Mouse (Mus musculus) intestine, embryonic 14.5 days (tissue): Measurements from ENCODE around the gene Smc5. TPM values are rescaled to one million over a fixed set of nuclear protein-coding genes. Genes with fewer than 3 reads are reported as not detected.

Experiments used
- ATAC-seq: fragments of 200-750 bp; cut with Nextera tagmentation; replicated peaks from 2 replicates; pipeline ENCODE4 v1.8.0; 2017; ENCODE audit warnings: low read depth, moderate number of reproducible peaks, moderate TSS enrichment, moderate library complexity; ENCODE audit not compliant: low FRiP score, low TSS enrichment
- DNase-seq: peaks from one replicate; pipeline ENCODE4 v3.0.0-alpha.2; 2018; ENCODE audit warnings: low spot score
- H3K27ac ChIP-seq: fragments of 300-500 bp; sonication (generic); 2 replicates; pipeline ENCODE4 v1.5.1; 2014; ENCODE audit warnings: low read depth, mild to moderate bottlenecking, control low read depth
- H3K27me3 ChIP-seq: fragments of 300-500 bp; sonication (generic); replicated peaks from 2 replicates; pipeline ENCODE4 v1.6.1; 2014; ENCODE audit warnings: low read length, control low read depth; ENCODE audit not compliant: control insufficient read depth, insufficient read depth
- H3K36me3 ChIP-seq: fragments of 300-500 bp; sonication (generic); 2 replicates; pipeline ENCODE4 v1.6.1; 2014; ENCODE audit warnings: low read length, control low read depth; ENCODE audit not compliant: control insufficient read depth, insufficient read depth
- H3K4me1 ChIP-seq: fragments of 300-500 bp; sonication (generic); replicated peaks from 2 replicates; pipeline ENCODE4 v1.6.1; 2014; ENCODE audit warnings: low read length, control low read depth, mixed read lengths; ENCODE audit not compliant: control insufficient read depth, insufficient read depth
- H3K4me2 ChIP-seq: fragments of 300-500 bp; sonication (generic); 2 replicates; pipeline ENCODE4 v1.6.1; 2014; ENCODE audit warnings: low read length
- H3K4me3 ChIP-seq: fragments of 300-500 bp; sonication (generic); 2 replicates; pipeline ENCODE4 v1.5.1; 2014; ENCODE audit warnings: low read depth, low read length, control low read depth, mixed read lengths
- H3K9ac ChIP-seq: fragments of 300-500 bp; sonication (generic); 2 replicates; pipeline ENCODE4 v1.6.1; 2014; ENCODE audit warnings: mild to moderate bottlenecking, low read length
- H3K9me3 ChIP-seq: fragments of 300-500 bp; sonication (generic); 2 replicates; pipeline ENCODE4 v1.6.1; 2016; ENCODE audit warnings: low read length, control low read depth; ENCODE audit not compliant: control insufficient read depth
- WGBS: fragments of 180-500 bp; shearing (Covaris S2); extraction: QIAGEN DNeasy Blood & Tissue Kit; methylation state at CpG from one replicate; pipeline ENCODE4 v1.1.7; 2014; 5-methylcytosine and 5-hydroxymethylcytosine counted together
- polyA plus RNA-seq: library from polyadenylated mRNA; unstranded; fragments of >200 nt; fragmentation: Nextera tagmentation; extraction: Ambion mirVana; gene quantifications from 2 replicates; pipeline ENCODE4 v1.2.1, GENCODE M21; 2014

Smc5 gene
- polyA plus RNA-seq, 1 experiment from 2014 or later, result 32.2 TPM

DNA sequence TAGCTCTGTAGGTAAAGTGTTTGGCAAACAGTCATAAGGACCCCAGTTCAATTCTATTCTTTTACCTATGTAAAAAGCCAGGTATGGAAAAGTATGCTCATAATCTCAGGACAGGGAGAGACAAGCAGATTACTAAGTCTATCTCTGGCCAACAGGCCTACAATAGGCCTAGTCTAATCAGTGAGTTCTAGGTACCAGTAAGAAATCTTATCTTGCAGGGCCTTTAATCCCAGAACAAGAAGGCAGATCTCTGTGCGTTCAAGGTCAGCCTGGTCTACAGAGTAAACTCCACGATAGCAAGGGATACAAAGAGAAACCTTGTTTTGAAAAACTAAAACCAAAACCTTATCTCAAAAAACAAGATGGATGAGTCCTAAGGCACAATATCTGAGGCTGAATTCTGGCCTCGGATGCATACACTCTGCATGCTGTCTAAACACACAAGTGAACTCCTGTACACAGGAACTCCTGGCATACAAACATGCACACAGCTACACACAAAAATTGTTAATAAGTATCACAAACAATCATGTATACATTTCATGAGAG, 70.1 kb downstream of the Smc5 start:
- Histone ChIP-seq H3K9ac (no peak overlapping the region), H3K4me2 (no peak overlapping the region), H3K4me1 (no peaks in the 10 kb centered on the region), H3K9me3 (0 out of 2 replicates have a peak, but pooled peaks cover 8% of the 10 kb centered on the region), H3K27ac (no peak overlapping the region), H3K4me3 (no peak overlapping the region), H3K27me3 (no peaks in the 10 kb centered on the region), H3K36me3 (peaks cover 40% of the 10 kb centered on the region)
- 89% methylated on average over 3 of the region's 3 CpGs for WGBS
- ATAC-seq, result no peak
- DNase-seq, result no peak

DNA sequence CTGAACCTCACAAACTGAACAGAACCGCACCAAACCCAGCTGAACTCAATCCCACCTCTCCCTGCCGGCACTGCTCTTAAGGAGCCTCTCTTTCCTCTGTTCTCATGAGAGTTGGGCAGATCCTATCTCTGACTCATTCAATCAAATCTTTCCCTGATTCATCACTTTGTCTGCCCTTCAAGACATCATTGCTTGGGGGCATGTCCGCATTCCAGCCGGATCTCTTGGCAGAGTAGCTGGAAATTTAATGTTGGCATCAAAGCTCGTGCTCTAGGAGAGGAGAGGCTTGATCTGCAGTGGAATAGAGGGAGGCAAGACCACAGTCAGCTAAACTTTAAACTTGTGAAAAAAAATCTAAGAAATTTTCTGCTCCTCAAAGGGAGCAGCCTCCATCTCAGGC, 71.6 kb downstream of the Smc5 start:
- Histone ChIP-seq H3K9me3 (0 out of 2 replicates have a peak, but pooled peaks cover 8% of the 10 kb centered on the region), H3K36me3 (peaks cover 36% of the 10 kb centered on the region), H3K4me2 (no peak overlapping the region), H3K27ac (no peak overlapping the region), H3K9ac (no peak overlapping the region), H3K4me1 (no peaks in the 10 kb centered on the region), H3K4me3 (no peak overlapping the region), H3K27me3 (no peaks in the 10 kb centered on the region)
- ATAC-seq, result no peak
- DNase-seq, result no peak
- WGBS, result 97% methylated on average over 5 of the region's 5 CpGs

DNA sequence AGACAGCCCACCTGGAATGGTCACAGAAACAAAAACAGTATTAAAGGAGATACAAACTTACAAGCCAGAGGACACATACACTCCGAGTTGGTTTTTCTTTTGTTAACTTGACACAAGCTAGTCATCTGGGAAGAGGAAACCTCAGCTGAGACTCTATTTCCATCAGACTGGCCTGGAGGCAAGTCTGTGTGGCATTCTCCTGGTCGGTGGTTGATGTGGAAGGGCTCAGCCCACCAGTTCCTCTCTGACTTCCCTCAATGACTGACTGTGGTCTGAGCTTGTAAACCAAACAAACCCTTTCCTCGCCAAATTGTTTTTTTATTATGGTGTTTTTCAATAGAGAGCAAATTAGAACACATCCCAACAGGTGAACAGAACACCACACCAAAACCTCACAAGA, 80.6 kb downstream of the Smc5 start:
- Histone ChIP-seq H3K4me2 (no peak overlapping the region), H3K4me1 (no peaks in the 10 kb centered on the region), H3K27me3 (no peaks in the 10 kb centered on the region), H3K27ac (no peak overlapping the region), H3K9ac (no peak overlapping the region), H3K36me3 (peaks cover under 1% of the 10 kb centered on the region; the same call in 1 of the 2 replicates), H3K4me3 (no peak overlapping the region), H3K9me3 (no peaks in the 10 kb centered on the region)
- ATAC-seq (no peak), DNase-seq (no peak)
- 67% methylated on average over 3 of the region's 3 CpGs for WGBS

DNA sequence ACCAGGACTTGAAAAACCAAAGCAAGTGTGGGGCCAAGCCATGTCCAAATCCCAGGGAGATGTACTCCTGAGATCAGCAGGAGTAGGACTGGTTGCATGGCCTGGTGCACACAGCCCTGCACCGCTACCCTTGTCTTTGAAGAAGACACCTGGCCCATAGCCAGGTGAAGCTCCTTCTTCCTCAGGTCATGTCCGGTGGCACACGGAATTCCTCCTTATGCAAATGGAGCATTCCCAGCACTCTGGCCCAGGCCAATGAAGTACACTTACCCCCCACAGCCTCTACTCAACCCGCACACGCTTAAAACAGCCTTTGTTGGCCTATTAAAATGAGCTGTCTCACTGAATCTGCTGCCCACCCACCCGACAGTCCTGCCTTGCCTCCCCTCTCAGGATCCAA, 82.2 kb downstream of the Smc5 start:
- H3K9me3 ChIP-seq, result no peaks in the 10 kb centered on the region
- WGBS, result 93% methylated on average over 6 of the region's 6 CpGs
- no peaks in the 10 kb centered on the region for H3K27me3 ChIP-seq
- no peaks in the 10 kb centered on the region for H3K36me3 ChIP-seq
- H3K4me1 ChIP-seq, result no peaks in the 10 kb centered on the region
- H3K9ac ChIP-seq, result no peak overlapping the region
- no peak overlapping the region for H3K4me3 ChIP-seq
- H3K27ac ChIP-seq, result no peak overlapping the region
- ATAC-seq, result no peak
- H3K4me2 ChIP-seq, result no peak overlapping the region
- no peak for DNase-seq

DNA sequence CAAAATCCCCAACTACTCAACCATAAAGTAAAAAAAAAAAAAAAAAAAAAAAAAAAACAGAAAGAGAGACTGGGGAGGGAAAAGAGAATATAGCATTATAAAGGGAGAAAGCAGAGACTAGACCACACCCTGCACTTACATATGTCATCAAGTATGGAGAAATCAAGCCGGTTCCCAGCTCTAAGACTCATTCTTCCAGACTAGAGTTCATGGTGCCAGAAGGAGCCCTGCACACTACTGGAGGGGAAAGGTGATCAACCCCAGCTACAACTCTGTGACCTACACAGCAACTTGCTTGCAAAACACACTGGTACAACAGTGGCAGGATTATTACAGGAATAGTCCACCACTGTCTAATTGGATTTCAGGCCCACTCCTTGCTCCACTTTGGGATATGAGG, 84.0 kb downstream of the Smc5 start:
- Histone ChIP-seq H3K36me3 (peaks cover 5% of the 10 kb centered on the region; the same call in 1 of the 2 replicates), H3K27me3 (no peaks in the 10 kb centered on the region), H3K4me2 (no peak overlapping the region), H3K9me3 (no peaks in the 10 kb centered on the region), H3K9ac (no peak overlapping the region), H3K4me1 (no peaks in the 10 kb centered on the region), H3K27ac (no peak overlapping the region), H3K4me3 (no peak overlapping the region)
- WGBS, result 100% methylated on average over 1 of the region's 1 CpGs
- no peak for ATAC-seq
- no peak for DNase-seq

DNA sequence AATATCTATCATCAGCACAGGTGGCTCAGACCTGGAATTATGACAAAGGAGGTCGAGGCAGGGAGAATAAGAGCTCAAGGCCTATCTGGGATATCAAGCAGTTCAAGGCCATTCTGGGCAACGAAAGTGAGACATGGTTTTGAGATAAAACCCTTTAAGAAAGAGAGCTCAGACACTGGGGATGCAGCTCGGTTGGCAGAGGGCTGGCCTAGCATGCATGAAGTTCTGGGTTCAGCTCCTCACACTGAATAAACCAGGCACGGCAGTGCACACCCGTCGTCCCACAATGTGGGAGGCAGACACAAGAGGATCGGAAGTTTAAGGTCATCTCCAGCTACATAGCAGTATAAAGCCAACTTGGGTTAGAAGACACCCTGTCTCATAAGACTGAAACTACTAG, 84.7 kb downstream of the Smc5 start:
- 90% methylated on average over 7 of the region's 7 CpGs for WGBS
- ATAC-seq, result no peak

DNA sequence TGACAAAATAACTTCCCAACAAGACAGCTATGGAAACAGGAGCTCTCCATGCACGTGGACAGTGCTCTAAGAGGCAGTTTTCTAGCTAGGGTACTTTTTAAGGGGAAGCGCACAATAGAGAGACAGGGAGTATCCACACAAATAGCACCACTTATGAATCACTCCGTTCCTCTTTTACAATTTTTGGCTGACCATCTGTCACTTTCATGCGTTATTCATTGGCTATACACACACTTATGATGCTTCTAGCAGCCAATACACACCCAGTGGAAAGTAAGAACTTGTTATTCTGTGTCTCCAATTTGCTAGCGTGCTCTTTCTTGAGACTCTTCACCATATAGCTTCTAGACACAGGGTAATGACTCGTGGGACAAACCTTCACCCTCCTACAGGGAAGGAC, 86.0 kb downstream of the Smc5 start:
- Histone ChIP-seq H3K4me3 (no peak overlapping the region), H3K4me1 (no peaks in the 10 kb centered on the region), H3K4me2 (no peak overlapping the region), H3K27me3 (no peaks in the 10 kb centered on the region), H3K27ac (no peak overlapping the region), H3K36me3 (peaks cover 5% of the 10 kb centered on the region; the same call in 1 of the 2 replicates), H3K9ac (no peak overlapping the region), H3K9me3 (no peaks in the 10 kb centered on the region)
- ATAC-seq, result no peak
- WGBS, result 88% methylated on average over 6 of the region's 6 CpGs
- no peak for DNase-seq

More for the DNA sequence above, 84.7 kb downstream of the Smc5 start:
- H3K27ac ChIP-seq, result no peak overlapping the region
- no peaks in the 10 kb centered on the region for H3K4me1 ChIP-seq
- H3K36me3 ChIP-seq, result peaks cover 5% of the 10 kb centered on the region; the same call in 1 of the 2 replicates
- H3K9ac ChIP-seq, result no peak overlapping the region
- no peak overlapping the region for H3K4me2 ChIP-seq
- no peaks in the 10 kb centered on the region for H3K9me3 ChIP-seq
- no peaks in the 10 kb centered on the region for H3K27me3 ChIP-seq
- no peak overlapping the region for H3K4me3 ChIP-seq
- DNase-seq, result no peak

DNA sequence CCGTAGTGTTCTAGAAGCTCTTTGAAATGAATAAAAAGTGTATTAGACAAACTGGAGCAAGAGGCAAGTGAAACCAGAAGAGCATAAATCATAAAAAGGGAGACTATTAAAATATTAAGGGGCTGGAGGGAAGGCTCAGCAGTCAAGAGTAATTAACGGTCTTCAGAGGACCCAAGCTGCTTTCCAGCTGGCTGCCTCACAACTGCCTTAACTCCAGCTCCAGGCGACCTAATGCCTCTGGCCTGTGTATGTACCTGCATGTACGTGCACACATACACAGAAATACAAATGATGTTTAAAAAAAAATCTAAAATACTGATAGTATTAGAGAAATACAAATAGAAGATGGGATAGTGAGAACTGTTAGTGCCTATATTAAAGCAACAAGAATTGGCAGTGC, 89.6 kb downstream of the Smc5 start:
- DNase-seq (no peak), ATAC-seq (no peak)
- Histone ChIP-seq H3K4me1 (no peaks in the 10 kb centered on the region), H3K9me3 (no peaks in the 10 kb centered on the region), H3K36me3 (peaks cover 5% of the 10 kb centered on the region; the same call in 1 of the 2 replicates), H3K4me2 (no peak overlapping the region), H3K27ac (no peak overlapping the region), H3K4me3 (no peak overlapping the region), H3K27me3 (no peaks in the 10 kb centered on the region), H3K9ac (no peak overlapping the region)
- 74% methylated on average over 4 of the region's 4 CpGs for WGBS

DNA sequence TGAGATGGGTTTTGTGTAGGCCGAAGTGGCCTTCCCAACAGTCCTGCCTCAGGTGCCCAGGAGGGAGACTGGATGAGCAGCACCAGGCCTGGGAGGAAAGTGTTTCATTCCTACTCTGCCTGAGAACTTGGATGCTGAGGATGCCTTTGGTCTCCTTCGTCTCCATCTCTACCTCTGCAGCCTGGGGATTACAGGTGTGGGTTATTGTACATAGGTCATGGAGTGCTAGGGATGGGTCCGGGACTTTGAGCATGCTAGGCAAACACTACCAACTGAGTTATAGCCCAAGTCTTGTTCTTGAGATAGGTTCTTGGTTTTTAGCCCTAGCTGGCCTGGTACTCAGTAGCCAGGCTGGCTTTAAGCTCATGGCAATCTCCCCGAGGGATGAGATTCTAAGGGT, 90.2 kb downstream of the Smc5 start:
- ATAC-seq, result no peak
- WGBS, result 93% methylated on average over 4 of the region's 4 CpGs
- no peak overlapping the region for H3K4me3 ChIP-seq
- no peak overlapping the region for H3K27ac ChIP-seq
- peaks cover 5% of the 10 kb centered on the region; the same call in 1 of the 2 replicates for H3K36me3 ChIP-seq
- H3K27me3 ChIP-seq, result no peaks in the 10 kb centered on the region
- H3K4me2 ChIP-seq, result no peak overlapping the region
- no peaks in the 10 kb centered on the region for H3K9me3 ChIP-seq
- DNase-seq, result no peak
- H3K4me1 ChIP-seq, result no peaks in the 10 kb centered on the region
- H3K9ac ChIP-seq, result no peak overlapping the region
